Mouse (Mus musculus): ENCODE data around the gene Bok.

DNA sequence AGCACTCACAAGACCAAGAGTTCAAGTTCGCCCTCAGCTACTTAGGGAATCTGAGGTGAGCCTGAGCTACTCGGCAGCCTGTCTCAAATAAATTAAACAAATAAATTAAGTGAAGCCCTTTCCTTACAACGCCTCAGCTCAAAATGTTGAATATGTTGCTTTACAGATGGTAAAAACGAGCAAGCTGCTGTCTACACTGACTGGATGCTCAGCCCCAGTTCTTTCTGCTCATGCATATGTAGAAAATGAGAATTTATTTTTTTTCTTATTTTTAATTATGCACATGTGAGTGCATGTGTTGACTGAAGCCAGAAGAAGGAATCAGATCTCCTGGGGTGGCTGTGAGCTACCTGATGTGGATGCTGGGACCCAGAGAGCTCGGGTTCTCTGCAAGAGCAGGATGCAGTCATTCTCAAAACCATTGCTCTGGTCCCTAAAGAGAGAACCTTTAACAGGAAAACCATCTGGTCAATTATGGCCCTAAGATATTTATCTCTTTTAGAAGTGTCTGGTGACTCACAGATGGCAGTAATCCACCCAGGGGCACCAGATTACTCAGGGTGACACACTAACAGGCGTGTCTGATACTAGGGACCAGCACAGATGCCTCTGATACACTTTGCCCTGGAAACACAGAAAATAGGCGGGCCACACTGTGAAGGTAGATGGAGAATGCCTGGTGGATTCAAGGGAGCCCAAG, 29.0 kb upstream of the Bok start:
- TF ChIP-seq POLR2A (IDR thresholded peaks at IDR 0.05; ENCODE audit: borderline replicate concordance, extremely low read depth, low read depth, low read length) (no peak), CTCF (IDR thresholded peaks at IDR 0.05; ENCODE audit: insufficient read depth, low read length) (no peak)

Data from lung, adult 2 months (tissue).